Mouse (Mus musculus) MEL (cell line): ENCODE results near the gene Sh3tc1. TPM values are rescaled to one million over a fixed set of nuclear protein-coding genes. Genes with fewer than 3 reads are reported as not detected.

ENCODE experiments used
- DNase-seq: peaks from one replicate; pipeline ENCODE4 v3.0.0; 2011; ENCODE audit warnings: low read depth, low spot score
- H3K27ac ChIP-seq: 2 replicates; pipeline ENCODE4 v1.5.1; 2012; ENCODE audit warnings: low read depth, mild to moderate bottlenecking, control low read depth, low read length, moderate library complexity; ENCODE audit not compliant: control insufficient read depth
- H3K27me3 ChIP-seq, 2 experiments: fragments of 150-350 bp in 1 of 2; sonication (generic) in 1 of 2; 2 replicates each; pipeline ENCODE4 v1.6.1; 2012; ENCODE audit warnings: low read length in 2 of 2, mild to moderate bottlenecking in 2 of 2, improper control_type of control experiment in 1 of 2, moderate library complexity in 1 of 2; ENCODE audit not compliant: insufficient read depth in 2 of 2, control insufficient read depth in 1 of 2
- H3K36me3 ChIP-seq, 2 experiments: 2 replicates each; pipeline ENCODE4 v1.6.1; 2012 to 2014; ENCODE audit warnings: low read length in 2 of 2, improper control_type of control experiment in 1 of 2, inconsistent platforms in 1 of 2, mild to moderate bottlenecking in 1 of 2; ENCODE audit not compliant: insufficient read depth in 2 of 2, control insufficient read depth in 1 of 2
- H3K4me1 ChIP-seq, 2 experiments: fragments of 150-350 bp in 1 of 2; sonication (generic) in 1 of 2; 2 replicates each; pipeline ENCODE4 v1.6.1; 2012; ENCODE audit warnings: low read length in 2 of 2, improper control_type of control experiment in 1 of 2, mild to moderate bottlenecking in 1 of 2; ENCODE audit not compliant: insufficient read depth in 2 of 2, control insufficient read depth in 1 of 2
- H3K4me3 ChIP-seq, 2 experiments: fragments of 150-350 bp in 1 of 2; sonication (generic) in 1 of 2; 2 replicates each; pipeline ENCODE4 v1.5.1; 2012; ENCODE audit warnings: low read depth in 2 of 2, low read length in 2 of 2, mild to moderate bottlenecking in 2 of 2, moderate library complexity in 2 of 2, control low read depth in 1 of 2, improper control_type of control experiment in 1 of 2; ENCODE audit not compliant: control insufficient read depth in 1 of 2, insufficient read depth in 1 of 2
- H3K79me2 ChIP-seq: 2 replicates; pipeline ENCODE4 v1.6.1; 2012; ENCODE audit warnings: mild to moderate bottlenecking, low read length, moderate library complexity; ENCODE audit not compliant: control insufficient read depth, poor library complexity, insufficient read depth
- H3K9ac ChIP-seq: 2 replicates; pipeline ENCODE4 v1.6.1; 2012; ENCODE audit warnings: low read depth, mild to moderate bottlenecking, control low read depth, low read length, moderate library complexity; ENCODE audit not compliant: control insufficient read depth, poor library complexity, severe bottlenecking
- H3K9me3 ChIP-seq: fragments of 150-350 bp; sonication (generic); replicated peaks from 2 replicates; pipeline ENCODE4 v1.6.1; 2012; ENCODE audit warnings: mild to moderate bottlenecking, low read length, improper control_type of control experiment, moderate library complexity; ENCODE audit not compliant: insufficient read depth
- CTCF ChIP-seq, 3 experiments: IDR thresholded peaks in 2 of 3; conservative IDR thresholded peaks in 1 of 3; 2 replicates each; pipeline ENCODE4 v1.5.1; 2011 to 2012; ENCODE audit warnings: low read length in 3 of 3, low read depth in 2 of 3, mild to moderate bottlenecking in 2 of 3, improper control_type of control experiment in 1 of 3, inconsistent platforms in 1 of 3, mixed read lengths in 1 of 3, moderate library complexity in 1 of 3; ENCODE audit not compliant: control insufficient read depth in 1 of 3, insufficient read depth in 1 of 3, poor library complexity in 1 of 3, severe bottlenecking in 1 of 3
- E2F4 ChIP-seq: IDR thresholded peaks from 2 replicates; pipeline ENCODE4 v1.6.1; 2011; ENCODE audit warnings: low read depth, low read length, improper control_type of control experiment, borderline replicate concordance
- ELF1 ChIP-seq: IDR thresholded peaks from 2 replicates; pipeline ENCODE4 v1.6.1; 2014; ENCODE audit warnings: low read depth, mild to moderate bottlenecking, inconsistent platforms, low read length, improper control_type of control experiment, moderate library complexity
- ETS1 ChIP-seq: IDR thresholded peaks from 2 replicates; pipeline ENCODE4 v1.6.1; 2012; ENCODE audit warnings: low read depth, mild to moderate bottlenecking, inconsistent platforms, low read length, improper control_type of control experiment, moderate library complexity
- GATA1 ChIP-seq: IDR thresholded peaks from 2 replicates; pipeline ENCODE4 v1.6.1; 2011; ENCODE audit warnings: low read depth, low read length, improper control_type of control experiment
- JUND ChIP-seq: IDR thresholded peaks from 2 replicates; pipeline ENCODE4 v1.6.1; 2011; ENCODE audit warnings: low read depth, mild to moderate bottlenecking, improper control_type of control experiment, low read length
- KAT2A ChIP-seq: conservative IDR thresholded peaks from 2 replicates; pipeline ENCODE4 v1.6.1; 2012; ENCODE audit warnings: low read depth, low read length, improper control_type of control experiment, inconsistent platforms
- MYB ChIP-seq: IDR thresholded peaks from 2 replicates; pipeline ENCODE4 v1.6.1; 2011; ENCODE audit warnings: mild to moderate bottlenecking, low read depth, low read length, improper control_type of control experiment
- NELFE ChIP-seq: IDR thresholded peaks from 2 replicates; pipeline ENCODE4 v1.6.1; 2011; ENCODE audit warnings: low read depth, low read length, improper control_type of control experiment
- POLR2A ChIP-seq, 2 experiments: IDR thresholded peaks; 2 replicates each; pipeline ENCODE4 v1.6.1; 2011 to 2012; ENCODE audit warnings: low read length in 2 of 2, mild to moderate bottlenecking in 2 of 2, control low read depth in 1 of 2, improper control_type of control experiment in 1 of 2, low read depth in 1 of 2, moderate library complexity in 1 of 2; ENCODE audit not compliant: control insufficient read depth in 1 of 2, insufficient read depth in 1 of 2, poor library complexity in 1 of 2
- POLR2AphosphoS2 ChIP-seq: IDR thresholded peaks from 2 replicates; pipeline ENCODE4 v1.6.1; 2011; ENCODE audit warnings: low read length, improper control_type of control experiment
- RCOR1 ChIP-seq: IDR thresholded peaks from 2 replicates; pipeline ENCODE4 v1.6.1; 2012; ENCODE audit warnings: low read depth, mild to moderate bottlenecking, inconsistent platforms, low read length, improper control_type of control experiment
- SIN3A ChIP-seq: IDR thresholded peaks from 2 replicates; pipeline ENCODE4 v1.6.1; 2012; ENCODE audit warnings: low read length, improper control_type of control experiment, inconsistent platforms
- SMC3 ChIP-seq: IDR thresholded peaks from 2 replicates; pipeline ENCODE4 v1.6.1; 2011; ENCODE audit warnings: low read depth, low read length, improper control_type of control experiment
- TBP ChIP-seq: IDR thresholded peaks from 2 replicates; pipeline ENCODE4 v1.8.0; 2011; ENCODE audit warnings: low read depth, low read length, improper control_type of control experiment
- UBTF ChIP-seq: IDR thresholded peaks from 2 replicates; pipeline ENCODE4 v1.6.1; 2012; ENCODE audit warnings: low read depth, mild to moderate bottlenecking, inconsistent platforms, low read length, improper control_type of control experiment, moderate library complexity, borderline replicate concordance; ENCODE audit not compliant: insufficient read depth
- USF1 ChIP-seq: IDR thresholded peaks from 2 replicates; pipeline ENCODE4 v1.6.1; 2014; ENCODE audit warnings: low read depth, mild to moderate bottlenecking, inconsistent platforms, low read length, improper control_type of control experiment, moderate library complexity
- USF2 ChIP-seq, 2 experiments: IDR thresholded peaks; 2 replicates each; pipeline ENCODE4 v1.6.1; 2011 to 2012; ENCODE audit warnings: improper control_type of control experiment in 2 of 2, low read length in 2 of 2, borderline replicate concordance in 1 of 2, inconsistent platforms in 1 of 2, low read depth in 1 of 2, mild to moderate bottlenecking in 1 of 2; ENCODE audit not compliant: insufficient read depth in 1 of 2
- ZC3H11A ChIP-seq: IDR thresholded peaks from 2 replicates; pipeline ENCODE4 v1.6.1; 2012; ENCODE audit warnings: low read depth, mild to moderate bottlenecking, inconsistent platforms, low read length, improper control_type of control experiment
- ZKSCAN1 ChIP-seq: IDR thresholded peaks from 2 replicates; pipeline ENCODE4 v1.6.1; 2012; ENCODE audit warnings: low read depth, mild to moderate bottlenecking, inconsistent platforms, low read length, improper control_type of control experiment, moderate library complexity
- ZMIZ1 ChIP-seq: IDR thresholded peaks from 2 replicates; pipeline ENCODE4 v1.6.1; 2012; ENCODE audit warnings: low read depth, mild to moderate bottlenecking, inconsistent platforms, low read length, improper control_type of control experiment, moderate library complexity
- polyA plus RNA-seq, 2 experiments: library from polyadenylated mRNA; stranded (reverse) in 1 of 2; unstranded in 1 of 2; fragments of >175 nt in 1 of 2; fragments of >200 nt in 1 of 2; gene quantifications; 2 replicates each; pipeline versions ENCODE4 v1.2.1 to v1.2.4; 2012; ENCODE audit warnings: low replicate concordance in 2 of 2, low read depth in 1 of 2; ENCODE audit not compliant: insufficient read length in 2 of 2, insufficient read depth in 1 of 2, missing spikeins in 1 of 2
- total RNA-seq: library from RNA; depleted of rRNA; stranded (reverse); fragments of 300-350 nt; gene quantifications from 2 replicates; pipeline ENCODE4 v1.2.3, GENCODE M21; 2012

The Sh3tc1 gene
- total and polyA plus RNA-seq, 3 experiments = not detected

- Histone ChIP-seq H3K9me3 (no peaks in the 10 kb centered on the region), H3K27me3 (no peaks in the 10 kb centered on the region), H3K4me3 (no peak overlapping the region), H3K36me3 (no peaks in the 10 kb centered on the region), H3K27ac (no peak overlapping the region), H3K9ac (no peak overlapping the region), H3K79me2 (no peaks in the 10 kb centered on the region), H3K4me1 (no peaks in the 10 kb centered on the region)
- DNase-seq = no peak
- TF ChIP-seq CTCF (IDR thresholded peaks at IDR 0.05 in 2 of 3, conservative IDR thresholded peaks at IDR 0.05 in 1 of 3; ENCODE audit: control insufficient read depth in 1 of 3, insufficient read depth in 1 of 3, low read depth in 2 of 3, low read length in 3 of 3, poor library complexity in 1 of 3, severe bottlenecking in 1 of 3) = peak in 1 of 3 experiments; percentile 41; a peak in 4 of 6 replicates
- TF ChIP-seq GATA1 = no peak
- TF ChIP-seq E2F4 = no peak
Measured at GRCm38 (mm10) chr5:35701042-35701441, 38.7 kb downstream of the Sh3tc1 start.

GRCm38 (mm10) chr5:35695815-35696214 lies 44.0 kb downstream of the Sh3tc1 start:
- no peaks in the 10 kb centered on the region for H3K79me2 ChIP-seq
- no peak for DNase-seq
- H3K4me3 ChIP-seq = no peak overlapping the region
- H3K9me3 ChIP-seq = no peaks in the 10 kb centered on the region
- no peak for TF ChIP-seq JUND
- TF ChIP-seq KAT2A = no peak
- H3K27ac ChIP-seq = no peak overlapping the region
- no peaks in the 10 kb centered on the region for H3K27me3 ChIP-seq
- H3K9ac ChIP-seq = no peak overlapping the region
- no peaks in the 10 kb centered on the region for H3K4me1 ChIP-seq
- no peaks in the 10 kb centered on the region for H3K36me3 ChIP-seq

- no peak for TF ChIP-seq POLR2A (IDR thresholded peaks at IDR 0.05; ENCODE audit: control insufficient read depth in 1 of 2, insufficient read depth in 1 of 2, low read depth in 1 of 2, low read length in 2 of 2, poor library complexity in 1 of 2)
- TF ChIP-seq ELF1 = no peak
- no peak for TF ChIP-seq ETS1
- TF ChIP-seq TBP = no peak
- no peak for TF ChIP-seq KAT2A
- TF ChIP-seq SIN3A = no peak
- TF ChIP-seq POLR2AphosphoS2 = no peak
- no peak for TF ChIP-seq USF1
- no peak for TF ChIP-seq RCOR1
- no peak for TF ChIP-seq NELFE
- no peak for TF ChIP-seq ZMIZ1
- no peak for TF ChIP-seq UBTF
- no peak for TF ChIP-seq ZC3H11A
- TF ChIP-seq MYB = no peak
- no peak for TF ChIP-seq USF2 (IDR thresholded peaks at IDR 0.05; ENCODE audit: borderline replicate concordance in 1 of 2, insufficient read depth in 1 of 2, low read depth in 1 of 2, low read length in 2 of 2)
- no peak for TF ChIP-seq ZKSCAN1
- no peak for TF ChIP-seq SMC3
- Histone ChIP-seq H3K27ac (no peak overlapping the region), H3K9ac (no peak overlapping the region), H3K27me3 (no peaks in the 10 kb centered on the region), H3K4me3 (no peak overlapping the region), H3K9me3 (no peaks in the 10 kb centered on the region), H3K4me1 (no peaks in the 10 kb centered on the region), H3K79me2 (no peaks in the 10 kb centered on the region), H3K36me3 (no peaks in the 10 kb centered on the region)
- DNase-seq = no peak
Measured at GRCm38 (mm10) chr5:35693638-35694037, 46.1 kb downstream of the Sh3tc1 start.
